ENCODE assay signal across 8 mouse cellular contexts in genomic region chrX:74281732-74282394, GRCm38 (mm10). TPM values are rescaled to one million over a fixed set of nuclear protein-coding genes. Genes with fewer than 3 reads are reported as not detected.
DNase-seq lines count a peak whose midpoint lies in the region; ATAC-seq lines count a peak whose summit lies in the region.

Taz (plus strand) TSS chrX:74281912.
Dnase1l1 (minus strand) TSS chrX:74282337.

- H3K9ac ChIP-seq in hindbrain, embryonic 13.5 days: peak within 1 kb of the TSS; percentile 86

- H3K79me2 ChIP-seq in macrophage (ENCODE audit: inconsistent target): peaks cover 63% of the 10 kb centered on the region

- peak within 1 kb of the TSS; percentile 66 for H3K4me2 ChIP-seq in hindbrain, embryonic 13.5 days

- peak; percentile 68 for ATAC-seq in hindbrain, embryonic 13.5 days (ENCODE audit: low FRiP score)

- 17% methylated on average over 16 of the region's 16 CpGs for whole genome bisulfite sequencing in hindbrain, embryonic 13.5 days
- WGBS in macrophage (ENCODE audit: missing documents): 26% methylated on average over 10 of the region's 16 CpGs

- peaks cover 20% of the 10 kb centered on the region for H3K4me1 ChIP-seq in hindbrain, embryonic 13.5 days (replicated peaks)

- DNase-seq in ZHBTc4 (ENCODE audit: low read depth, low spot score): peak; percentile 88
- peak; percentile 72 to 79 for DNase-seq in cerebellum, postnatal 25 days
- DNase-seq in gastrocnemius, adult 18-20 months (ENCODE audit: low spot score): peak; percentile 87
- DNase-seq in layer of hippocampus, postnatal 10 days (ENCODE audit: low spot score in 2 of 2): peak; percentile 14 to 34
- peak; percentile 61 to 69 for DNase-seq in right cerebral cortex, postnatal 10 days (ENCODE audit: low spot score in 2 of 2)
- DNase-seq in urinary bladder, postnatal 10 days (ENCODE audit: low spot score): peak; percentile 18

- no peaks in the 10 kb centered on the region for H3K27me3 ChIP-seq in hindbrain, embryonic 13.5 days

- no peaks in the 10 kb centered on the region for H3K36me3 ChIP-seq in hindbrain, embryonic 13.5 days
- no peaks in the 10 kb centered on the region for H3K36me3 ChIP-seq in macrophage (ENCODE audit: inconsistent target)

- H3K9me3 ChIP-seq in hindbrain, embryonic 13.5 days: no peaks in the 10 kb centered on the region

- H3K27ac ChIP-seq in hindbrain, embryonic 13.5 days: peak within 1 kb of the TSS; percentile 87
- peak within 1 kb of the TSS; percentile 85 for H3K27ac ChIP-seq in macrophage

- peak within 1 kb of the TSS; percentile 53 for H3K4me3 ChIP-seq in hindbrain, embryonic 13.5 days
- H3K4me3 ChIP-seq in macrophage (ENCODE audit: inconsistent target): peak within 1 kb of the TSS; percentile 58

RNA-seq across cellular contexts. Expression of gene Taz, which starts in this region (rescaled TPM):
- 10 to 100 TPM; 40.2 to 47.4 TPM for total RNA-seq in gastrocnemius, adult 18-20 months (2021)
- 86.8 and 91.5 TPM in 2 replicates for polyA plus RNA-seq in hindbrain, embryonic 13.5 days (2015; fragmentation: Nextera tagmentation; extraction: Ambion mirVana)
- total RNA-seq in layer of hippocampus, postnatal 10 days (2021): 10 to 100 TPM; 54.6 to 54.7 TPM
- 100 to 1,000 TPM; 104 to 317 (median 236) TPM for total RNA-seq in macrophage (2018; cell fraction: chromatin; rRNA removed)
- 10 to 100 TPM; 25.9 to 47.8 (median 34.0) TPM for total RNA-seq in macrophage (2018; cell fraction: cytosol; rRNA removed)
- total RNA-seq in macrophage (2018; cell fraction: nucleus; rRNA removed): 100 to 1,000 TPM in 17 of 26 experiments, 10 to 100 TPM in 9; 72.1 to 202 (median 116) TPM
- polyA plus RNA-seq in macrophage (2018): 20.9 to 53.4 TPM (median 35.7 TPM) in 3 replicates

RNA-seq across cellular contexts. Expression of gene Dnase1l1, which starts in this region (rescaled TPM):
- 100 to 1,000 TPM; 114 to 124 TPM for total RNA-seq in gastrocnemius, adult 18-20 months (2021)
- polyA plus RNA-seq in hindbrain, embryonic 13.5 days (2015; fragmentation: Nextera tagmentation; extraction: Ambion mirVana): 3.6 and 5.2 TPM in 2 replicates
- 1 to 10 TPM; 2.8 to 3.5 TPM for total RNA-seq in layer of hippocampus, postnatal 10 days (2021)
- total RNA-seq in macrophage (2018; cell fraction: chromatin; rRNA removed): 100 to 1,000 TPM in 22 of 26 experiments, 10 to 100 TPM in 4; 60.1 to 434 (median 170) TPM
- total RNA-seq in macrophage (2018; cell fraction: cytosol; rRNA removed): 100 to 1,000 TPM in 14 of 26 experiments, 10 to 100 TPM in 12; 66.9 to 209 (median 135) TPM
- total RNA-seq in macrophage (2018; cell fraction: nucleus; rRNA removed): 100 to 1,000 TPM in 25 of 26 experiments, 10 to 100 TPM in 1; 63.1 to 361 (median 189) TPM
- polyA plus RNA-seq in macrophage (2018): 142 to 185 TPM (median 160 TPM) in 3 replicates

Comparison
In these comparisons a context has a peak if more than half of its experiments do, and no peak if none do; other contexts are left out.
1. Peak in every context shown above with its lines: DNase-seq, ATAC-seq, H3K4me3 ChIP-seq and H3K27ac ChIP-seq.
2. RNA of gene Dnase1l1 (total RNA-seq): 114 to 124 TPM in gastrocnemius, adult 18-20 months; 2.8 to 3.5 TPM in layer of hippocampus, postnatal 10 days; every median in the first group is over 10 times any median in the second.
3. RNA of gene Dnase1l1 (polyA plus RNA-seq): 142 to 185 TPM in macrophage; 3.6 to 5.2 TPM in hindbrain, embryonic 13.5 days; every median in the first group is over 10 times any median in the second.
4. DNase-seq: peak in every context shown above with its lines; median percentile 88 in ZHBTc4; 87 in gastrocnemius, adult 18-20 months; 76 in cerebellum, postnatal 25 days; 65 in right cerebral cortex, postnatal 10 days; 24 in layer of hippocampus, postnatal 10 days; 18 in urinary bladder, postnatal 10 days.